Mouse (Mus musculus): Measurements from ENCODE around the gene Wbp2.

DNA sequence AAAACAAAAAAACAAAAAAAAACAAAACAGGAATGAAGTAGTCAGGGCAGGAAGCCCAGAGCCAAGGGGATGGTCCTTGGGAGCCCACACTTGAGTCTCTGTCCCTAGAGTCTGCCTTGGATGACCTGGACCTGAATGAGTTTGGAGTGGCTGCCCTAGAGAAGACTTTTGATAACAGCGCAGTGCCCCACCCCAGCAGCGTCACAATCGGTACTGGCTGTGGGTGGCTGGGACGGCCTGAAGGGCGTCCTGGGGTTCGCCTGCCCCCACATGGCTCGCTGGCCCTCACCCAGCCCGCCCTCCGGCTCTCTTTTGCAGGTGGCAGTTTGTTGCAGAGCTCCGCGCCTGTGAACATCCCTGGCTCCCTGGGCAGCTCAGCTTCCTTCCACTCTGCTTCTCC lies 30.9 kb downstream of the Wbp2 start:
- TF ChIP-seq CTCF (IDR thresholded peaks at IDR 0.05; ENCODE audit: insufficient read depth, low read depth, low read length), result no peak
- no peak for TF ChIP-seq POLR2A (IDR thresholded peaks at IDR 0.05; ENCODE audit: insufficient read depth, low read depth, low read length)

All from olfactory bulb, adult 2 months (tissue).